Mouse (Mus musculus): ENCODE measurements around the gene Ankef1.

Ankef1 gene

GRCm38 (mm10) chr2:136600651-136601170 lies 99.0 kb downstream of the Ankef1 start:
- DNase-seq (ENCODE audit: low spot score in 2 of 2), result no peak

- no peak for DNase-seq (ENCODE audit: low spot score in 2 of 2)
Measured at GRCm38 (mm10) chr2:136601206-136601605, 99.5 kb downstream of the Ankef1 start.
